Mouse (Mus musculus) forebrain, embryonic 11.5 days (tissue): ENCODE measurements at regions not wholly inside any gene's neighbourhood (a gene's known extent, or its start where the extent isn't known, plus 50 kb on each side); places are given as distances from the start of the nearest gene placed in this dataset.

Experiments used
- ATAC-seq: fragments of 200-750 bp; cut with Nextera tagmentation; replicated peaks from 2 replicates; pipeline ENCODE4 v1.8.0; 2017; ENCODE audit warnings: moderate TSS enrichment; ENCODE audit not compliant: low FRiP score
- DNase-seq: peaks from one replicate; pipeline ENCODE4 v3.0.0-alpha.2; 2017; ENCODE audit warnings: low spot score
- H3K27ac ChIP-seq: fragments of 300-500 bp; sonication (generic); 2 replicates; pipeline ENCODE4 v1.5.1; 2014; ENCODE audit warnings: low read depth, low read length
- H3K27me3 ChIP-seq: fragments of 300-500 bp; sonication (generic); 2 replicates; pipeline ENCODE4 v1.6.1; 2014; ENCODE audit warnings: mild to moderate bottlenecking, low read length, mixed read lengths; ENCODE audit not compliant: control insufficient read depth, insufficient read depth
- H3K36me3 ChIP-seq: fragments of 300-500 bp; sonication (generic); 2 replicates; pipeline ENCODE4 v1.6.1; 2014; ENCODE audit warnings: mild to moderate bottlenecking, low read length, moderate library complexity, mixed read lengths; ENCODE audit not compliant: control insufficient read depth, insufficient read depth
- H3K4me1 ChIP-seq: fragments of 300-500 bp; sonication (generic); replicated peaks from 2 replicates; pipeline ENCODE4 v1.6.1; 2014; ENCODE audit warnings: low read length, mixed read lengths; ENCODE audit not compliant: control insufficient read depth, insufficient read depth
- H3K4me2 ChIP-seq: fragments of 300-500 bp; sonication (generic); 2 replicates; pipeline ENCODE4 v1.6.1; 2014; ENCODE audit warnings: low read depth, mild to moderate bottlenecking, low read length, moderate library complexity, mixed read lengths; ENCODE audit not compliant: severe bottlenecking
- H3K4me3 ChIP-seq: fragments of 300-500 bp; sonication (generic); 2 replicates; pipeline ENCODE4 v1.5.1; 2014; ENCODE audit warnings: low read depth, low read length
- H3K9ac ChIP-seq: fragments of 300-500 bp; sonication (generic); 2 replicates; pipeline ENCODE4 v1.6.1; 2014; ENCODE audit warnings: low read length
- H3K9me3 ChIP-seq: fragments of 300-500 bp; sonication (generic); 2 replicates; pipeline ENCODE4 v1.6.1; 2016; ENCODE audit warnings: low read length, mixed read lengths; ENCODE audit not compliant: control insufficient read depth
- WGBS: fragments of 180-500 bp; shearing (Covaris S2); extraction: QIAGEN DNeasy Blood & Tissue Kit; methylation state at CpG from one replicate; pipeline ENCODE4 v1.1.7; 2014; 5-methylcytosine and 5-hydroxymethylcytosine counted together

- Histone ChIP-seq H3K9ac (no peak overlapping the region), H3K36me3 (no peaks in the 10 kb centered on the region), H3K9me3 (no peaks in the 10 kb centered on the region), H3K27ac (no peak overlapping the region), H3K4me3 (no peak overlapping the region), H3K27me3 (no peaks in the 10 kb centered on the region), H3K4me1 (no peaks in the 10 kb centered on the region), H3K4me2 (no peak overlapping the region)
- 31% methylated on average over 4 of the region's 4 CpGs for WGBS
- no peak; the same call in 1 of the 2 replicates for ATAC-seq
- DNase-seq = peak; percentile 59
Observed at GRCm38 (mm10) chr6:7120136-7120535, 164.3 kb downstream of the Sdhaf3 start.

- H3K27me3 ChIP-seq = no peaks in the 10 kb centered on the region
- H3K4me1 ChIP-seq = no peaks in the 10 kb centered on the region
- 95% methylated on average over 11 of the region's 11 CpGs for WGBS
- H3K9me3 ChIP-seq = no peaks in the 10 kb centered on the region
- no peak overlapping the region for H3K4me2 ChIP-seq
- no peak overlapping the region for H3K4me3 ChIP-seq
- DNase-seq = no peak
- no peak for ATAC-seq
- no peak overlapping the region for H3K27ac ChIP-seq
- H3K36me3 ChIP-seq = no peaks in the 10 kb centered on the region
- no peak overlapping the region for H3K9ac ChIP-seq
Observed at GRCm38 (mm10) chr6:7133042-7133441, 177.2 kb downstream of the Sdhaf3 start.

- no peak overlapping the region for H3K27ac ChIP-seq
- ATAC-seq = no peak
- no peak overlapping the region for H3K9ac ChIP-seq
- WGBS = 83% methylated on average over 4 of the region's 4 CpGs
- no peaks in the 10 kb centered on the region for H3K4me1 ChIP-seq
- no peaks in the 10 kb centered on the region for H3K9me3 ChIP-seq
- H3K4me2 ChIP-seq = no peak overlapping the region
- no peak overlapping the region for H3K4me3 ChIP-seq
- DNase-seq = no peak
- no peaks in the 10 kb centered on the region for H3K27me3 ChIP-seq
- H3K36me3 ChIP-seq = no peaks in the 10 kb centered on the region
Observed at GRCm38 (mm10) chr6:7134062-7134461, 178.3 kb downstream of the Sdhaf3 start.

- ATAC-seq (no peak), DNase-seq (no peak)
- H3K27ac ChIP-seq = no peak overlapping the region
- H3K9ac ChIP-seq = no peak overlapping the region
- no peak overlapping the region for H3K4me2 ChIP-seq
- no peaks in the 10 kb centered on the region for H3K27me3 ChIP-seq
- H3K36me3 ChIP-seq = no peaks in the 10 kb centered on the region
- 98% methylated on average over 1 of the region's 1 CpGs for WGBS
- H3K9me3 ChIP-seq = no peaks in the 10 kb centered on the region
- H3K4me1 ChIP-seq = no peaks in the 10 kb centered on the region
- no peak overlapping the region for H3K4me3 ChIP-seq
Observed at GRCm38 (mm10) chr6:7134888-7135287, 179.1 kb downstream of the Sdhaf3 start.

GRCm38 (mm10) chr6:7181711-7182110, 225.9 kb downstream of the Sdhaf3 start:
- no peak overlapping the region for H3K4me2 ChIP-seq
- no peaks in the 10 kb centered on the region for H3K27me3 ChIP-seq
- no peaks in the 10 kb centered on the region for H3K36me3 ChIP-seq
- no peaks in the 10 kb centered on the region for H3K4me1 ChIP-seq
- no peak overlapping the region for H3K9ac ChIP-seq
- no peaks in the 10 kb centered on the region for H3K9me3 ChIP-seq
- DNase-seq (no peak), ATAC-seq (no peak)
- H3K27ac ChIP-seq = no peak overlapping the region
- 90% methylated on average over 2 of the region's 2 CpGs for WGBS
- H3K4me3 ChIP-seq = no peak overlapping the region

- ATAC-seq = no peak; the same call in 1 of the 2 replicates
- Histone ChIP-seq H3K9ac (no peak overlapping the region), H3K4me2 (no peak overlapping the region), H3K4me3 (no peak overlapping the region), H3K27me3 (no peaks in the 10 kb centered on the region), H3K9me3 (no peaks in the 10 kb centered on the region), H3K36me3 (no peaks in the 10 kb centered on the region), H3K27ac (no peak overlapping the region), H3K4me1 (no peaks in the 10 kb centered on the region)
- WGBS = 54% methylated on average over 8 of the region's 8 CpGs
- DNase-seq = no peak
Observed at GRCm38 (mm10) chr6:7199046-7199599, 243.3 kb downstream of the Sdhaf3 start.

- no peak overlapping the region for H3K27ac ChIP-seq
- H3K4me1 ChIP-seq = no peaks in the 10 kb centered on the region
- DNase-seq (no peak), ATAC-seq (no peak)
- no peak overlapping the region for H3K4me3 ChIP-seq
- H3K9ac ChIP-seq = no peak overlapping the region
- no peaks in the 10 kb centered on the region for H3K36me3 ChIP-seq
- no peaks in the 10 kb centered on the region for H3K27me3 ChIP-seq
- 70% methylated on average over 4 of the region's 4 CpGs for WGBS
- H3K9me3 ChIP-seq = no peaks in the 10 kb centered on the region
- no peak overlapping the region for H3K4me2 ChIP-seq
Observed at GRCm38 (mm10) chr6:7215880-7216279, 260.1 kb downstream of the Sdhaf3 start.

- H3K4me1 ChIP-seq = no peaks in the 10 kb centered on the region
- H3K27me3 ChIP-seq = no peaks in the 10 kb centered on the region
- no peaks in the 10 kb centered on the region for H3K36me3 ChIP-seq
- 73% methylated on average over 7 of the region's 7 CpGs for WGBS
- H3K4me3 ChIP-seq = no peak overlapping the region
- H3K9ac ChIP-seq = no peak overlapping the region
- DNase-seq (no peak), ATAC-seq (no peak)
- H3K27ac ChIP-seq = no peak overlapping the region
- no peaks in the 10 kb centered on the region for H3K9me3 ChIP-seq
- H3K4me2 ChIP-seq = no peak overlapping the region
Observed at GRCm38 (mm10) chr6:7252286-7252685, 296.5 kb downstream of the Sdhaf3 start.

GRCm38 (mm10) chr6:7277431-7277830, 277.2 kb upstream of the Tac1 start:
- 52% methylated on average over 4 of the region's 4 CpGs for WGBS
- no peak overlapping the region for H3K27ac ChIP-seq
- no peaks in the 10 kb centered on the region for H3K4me1 ChIP-seq
- ATAC-seq (no peak), DNase-seq (no peak)
- H3K36me3 ChIP-seq = no peaks in the 10 kb centered on the region
- no peak overlapping the region for H3K4me2 ChIP-seq
- H3K9me3 ChIP-seq = no peaks in the 10 kb centered on the region
- no peak overlapping the region for H3K9ac ChIP-seq
- no peaks in the 10 kb centered on the region for H3K27me3 ChIP-seq
- no peak overlapping the region for H3K4me3 ChIP-seq
